Mouse (Mus musculus): ENCODE measurements around the gene L3mbtl2. TPM values are rescaled to one million over a fixed set of nuclear protein-coding genes. Genes with fewer than 3 reads are reported as not detected.

Gene L3mbtl2
- polyA plus RNA-seq, 1 experiment = 14.7 TPM

GRCm38 (mm10) chr15:81723653-81724052 is 60.0 kb downstream of the L3mbtl2 start:
- H3K27ac ChIP-seq (ENCODE audit: insufficient read depth, low read depth, low read length) = no peak overlapping the region
- H3K27me3 ChIP-seq (replicated peaks; ENCODE audit: control insufficient read depth, insufficient read depth, low read length) = no peaks in the 10 kb centered on the region
- WGBS = 84% methylated on average over 11 of the region's 11 CpGs
- no peak overlapping the region for H3K4me3 ChIP-seq (ENCODE audit: insufficient read depth, low read depth, low read length)
- TF ChIP-seq POLR2A (IDR thresholded peaks at IDR 0.05; ENCODE audit: low read depth, low read length) (no peak), CTCF (conservative IDR thresholded peaks at IDR 0.05; ENCODE audit: insufficient read depth, insufficient read length, low read depth, low read length) (no peak)
- H3K36me3 ChIP-seq (ENCODE audit: control insufficient read depth, insufficient read depth, low read length) = no peaks in the 10 kb centered on the region
- DNase-seq = no peak
- peaks cover 2% of the 10 kb centered on the region; the same call in 1 of the 2 replicates for H3K4me1 ChIP-seq (ENCODE audit: control insufficient read depth, insufficient read depth, low read length)

- TF ChIP-seq POLR2A (IDR thresholded peaks at IDR 0.05; ENCODE audit: low read depth, low read length) = no peak
- no peak for TF ChIP-seq CTCF (conservative IDR thresholded peaks at IDR 0.05; ENCODE audit: insufficient read depth, insufficient read length, low read depth, low read length)
- Histone ChIP-seq H3K36me3 (ENCODE audit: control insufficient read depth, insufficient read depth, low read length) (no peaks in the 10 kb centered on the region), H3K4me1 (ENCODE audit: control insufficient read depth, insufficient read depth, low read length) (peaks cover 5% of the 10 kb centered on the region; the same call in 1 of the 2 replicates), H3K4me3 (ENCODE audit: insufficient read depth, low read depth, low read length) (no peak overlapping the region), H3K27me3 (replicated peaks; ENCODE audit: control insufficient read depth, insufficient read depth, low read length) (no peaks in the 10 kb centered on the region), H3K27ac (ENCODE audit: insufficient read depth, low read depth, low read length) (no peak overlapping the region)
- no peak for DNase-seq
- 95% methylated on average over 8 of the region's 8 CpGs for WGBS
These were observed 62.3 kb downstream of the L3mbtl2 start for GRCm38 (mm10) chr15:81725965-81726364.

GRCm38 (mm10) chr15:81729241-81729791 is 65.6 kb downstream of the L3mbtl2 start:
- H3K27ac ChIP-seq (ENCODE audit: insufficient read depth, low read depth, low read length) = peak overlapping the region; percentile 46; the same call in 1 of the 2 replicates
- peak; percentile 30 for DNase-seq

GRCm38 (mm10) chr15:81729792-81730635 is 66.3 kb downstream of the L3mbtl2 start:
- Histone ChIP-seq H3K36me3 (ENCODE audit: control insufficient read depth, insufficient read depth, low read length) (no peaks in the 10 kb centered on the region), H3K4me1 (ENCODE audit: control insufficient read depth, insufficient read depth, low read length) (peaks cover 5% of the 10 kb centered on the region; the same call in 1 of the 2 replicates), H3K27me3 (replicated peaks; ENCODE audit: control insufficient read depth, insufficient read depth, low read length) (no peaks in the 10 kb centered on the region), H3K27ac (ENCODE audit: insufficient read depth, low read depth, low read length) (peak overlapping the region; percentile 46; the same call in 1 of the 2 replicates), H3K4me3 (ENCODE audit: insufficient read depth, low read depth, low read length) (peak overlapping the region; percentile 93)
- TF ChIP-seq CTCF (conservative IDR thresholded peaks at IDR 0.05; ENCODE audit: insufficient read depth, insufficient read length, low read depth, low read length) = no peak
- no peak for TF ChIP-seq POLR2A (IDR thresholded peaks at IDR 0.05; ENCODE audit: low read depth, low read length)
- 5% methylated on average over 41 of the region's 41 CpGs for WGBS
- DNase-seq = peak; percentile 100

More at GRCm38 (mm10) chr15:81729241-81729791, 65.6 kb downstream of the L3mbtl2 start:
- Histone ChIP-seq H3K4me3 (ENCODE audit: insufficient read depth, low read depth, low read length) (peak overlapping the region; percentile 93), H3K27me3 (replicated peaks; ENCODE audit: control insufficient read depth, insufficient read depth, low read length) (no peaks in the 10 kb centered on the region), H3K4me1 (ENCODE audit: control insufficient read depth, insufficient read depth, low read length) (peaks cover 5% of the 10 kb centered on the region; the same call in 1 of the 2 replicates), H3K36me3 (ENCODE audit: control insufficient read depth, insufficient read depth, low read length) (no peaks in the 10 kb centered on the region)
- WGBS = under 1% methylated on average over 49 of the region's 49 CpGs
- TF ChIP-seq POLR2A (IDR thresholded peaks at IDR 0.05; ENCODE audit: low read depth, low read length) = no peak
- TF ChIP-seq CTCF (conservative IDR thresholded peaks at IDR 0.05; ENCODE audit: insufficient read depth, insufficient read length, low read depth, low read length) = no peak

- Histone ChIP-seq H3K4me3 (ENCODE audit: insufficient read depth, low read depth, low read length) (no peak overlapping the region), H3K4me1 (ENCODE audit: control insufficient read depth, insufficient read depth, low read length) (no peaks in the 10 kb centered on the region), H3K36me3 (ENCODE audit: control insufficient read depth, insufficient read depth, low read length) (no peaks in the 10 kb centered on the region), H3K27ac (ENCODE audit: insufficient read depth, low read depth, low read length) (no peak overlapping the region), H3K27me3 (replicated peaks; ENCODE audit: control insufficient read depth, insufficient read depth, low read length) (no peaks in the 10 kb centered on the region)
- no peak for DNase-seq
- 55% methylated on average over 3 of the region's 3 CpGs for WGBS
- TF ChIP-seq CTCF (conservative IDR thresholded peaks at IDR 0.05; ENCODE audit: insufficient read depth, insufficient read length, low read depth, low read length) (no peak), POLR2A (IDR thresholded peaks at IDR 0.05; ENCODE audit: low read depth, low read length) (no peak)
These were observed 71.4 kb downstream of the L3mbtl2 start for GRCm38 (mm10) chr15:81735075-81735474.

Other genes with a start within 250 kb of the L3mbtl2 start
- 76.3 and 118 TPM in 2 replicates for gene Rbx1, start 197.6 kb upstream of the L3mbtl2 start, polyA plus RNA-seq (2012; rRNA removed)
- gene Ep300, start 78.5 kb upstream of the L3mbtl2 start, polyA plus RNA-seq (2012; rRNA removed) = 20.3 and 24.4 TPM in 2 replicates
- gene Chadl, start 33.4 kb downstream of the L3mbtl2 start, polyA plus RNA-seq (2012; rRNA removed) = 9.0 and 12.5 TPM in 2 replicates
- gene Zc3h7b, start 81.2 kb downstream of the L3mbtl2 start, polyA plus RNA-seq (2012; rRNA removed) = 46.5 and 47.3 TPM in 2 replicates
- gene Rangap1, start 81.6 kb downstream of the L3mbtl2 start, polyA plus RNA-seq (2012; rRNA removed) = 24.6 and 25.8 TPM in 2 replicates
- gene Tef, start 138.5 kb downstream of the L3mbtl2 start, polyA plus RNA-seq (2012; rRNA removed) = 121 and 131 TPM in 2 replicates
- gene Tob2, start 194.9 kb downstream of the L3mbtl2 start, polyA plus RNA-seq (2012; rRNA removed) = 31.6 and 40.3 TPM in 2 replicates
- gene Phf5a, start 208.0 kb downstream of the L3mbtl2 start, polyA plus RNA-seq (2012; rRNA removed) = 33.5 and 47.4 TPM in 2 replicates
- gene Aco2, start 208.4 kb downstream of the L3mbtl2 start, polyA plus RNA-seq (2012; rRNA removed) = 890 and 915 TPM in 2 replicates